Mouse (Mus musculus): ENCODE results near the gene Pnkp.

Gene Pnkp

GRCm38 (mm10) chr7:44857042-44857552 is at the start of gene Pnkp:
Gene Pnkp (plus strand): TSS chr7:44857139.
- peak; percentile 87 for DNase-seq (ENCODE audit: low spot score)

- DNase-seq (ENCODE audit: low spot score): no peak
Measured at GRCm38 (mm10) chr7:44808927-44809326, 48.0 kb upstream of the Pnkp start.

GRCm38 (mm10) chr7:44809466-44809865 is 47.5 kb upstream of the Pnkp start:
- DNase-seq (ENCODE audit: low spot score): no peak

DNA sequence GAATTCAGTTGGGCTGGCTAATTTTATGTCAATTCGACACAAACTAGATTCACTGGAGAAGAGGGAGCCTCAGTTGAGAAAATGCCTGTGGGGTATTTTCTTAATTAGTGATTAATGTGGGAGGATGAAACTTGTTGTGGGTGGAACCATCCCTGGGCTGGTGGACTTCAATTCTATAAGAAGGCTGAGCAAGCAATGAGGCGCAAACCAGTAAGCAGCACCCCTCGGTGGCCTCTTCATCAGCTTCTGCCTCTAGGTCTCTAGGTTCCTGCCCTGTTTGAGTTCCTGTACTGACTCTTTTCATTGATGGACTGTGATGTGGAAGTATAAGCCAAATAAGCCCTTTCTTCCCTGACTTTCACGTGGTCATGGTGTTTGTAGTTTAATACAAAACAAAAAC is 46.6 kb upstream of the Pnkp start:
- no peak for DNase-seq (ENCODE audit: low spot score)

GRCm38 (mm10) chr7:44810819-44811557 is 46.0 kb upstream of the Pnkp start:
- no peak for DNase-seq (ENCODE audit: low spot score)

DNA sequence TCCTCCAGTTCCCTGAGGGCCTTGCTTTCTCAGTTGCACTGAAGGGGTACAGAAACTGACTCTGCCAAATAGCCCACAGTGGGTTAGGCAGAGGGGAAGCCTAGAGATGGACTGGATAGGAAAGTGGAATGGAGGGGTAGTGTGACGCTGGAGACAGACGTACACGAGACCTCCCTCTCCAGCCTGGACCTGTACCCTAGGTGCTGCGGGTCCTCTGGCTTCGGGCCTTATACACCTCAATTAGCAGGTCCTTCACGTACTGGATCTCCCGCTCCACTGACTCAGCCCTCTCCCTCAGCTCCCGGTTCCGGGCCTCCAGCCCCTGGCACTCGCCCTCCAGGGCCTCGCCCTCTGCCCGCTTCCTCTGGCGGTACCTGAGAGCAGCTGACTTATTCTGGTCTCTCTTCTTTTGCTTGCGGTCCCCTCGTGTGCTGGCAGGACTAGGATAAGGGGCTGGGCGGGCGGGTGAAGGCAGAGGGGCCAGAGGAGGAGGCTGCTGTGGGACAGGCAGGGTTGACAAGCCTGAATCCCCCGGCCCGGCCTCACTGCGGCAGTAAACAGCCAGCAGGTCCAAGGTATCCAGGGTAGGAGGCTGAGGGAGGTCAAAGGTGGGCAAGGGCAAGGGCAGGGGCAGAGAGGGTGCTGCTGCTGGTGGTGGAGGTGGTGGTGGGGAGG is 44.2 kb upstream of the Pnkp start:
- DNase-seq (ENCODE audit: low spot score): no peak

DNA sequence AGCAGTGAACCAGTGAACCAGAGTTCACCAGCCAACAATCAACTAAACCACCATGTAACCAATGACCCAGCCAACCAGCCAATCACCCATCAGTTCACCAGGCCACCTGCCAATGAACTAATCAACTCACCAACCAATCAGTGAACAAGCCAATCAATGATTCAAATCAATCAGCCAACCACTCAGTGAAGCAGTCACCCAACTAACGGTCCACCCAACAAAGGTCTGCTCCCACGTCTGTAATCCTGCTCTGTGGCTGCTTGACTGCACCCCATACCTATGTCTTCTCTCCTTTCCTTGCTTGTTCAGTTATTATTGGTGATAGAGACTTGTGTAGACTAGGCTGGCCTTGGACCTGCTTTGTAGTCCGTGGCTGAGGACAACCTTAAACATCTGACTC is 43.0 kb upstream of the Pnkp start:
- no peak for DNase-seq (ENCODE audit: low spot score)

- no peak for DNase-seq (ENCODE audit: low spot score)
Measured at GRCm38 (mm10) chr7:44814423-44814822, 42.5 kb upstream of the Pnkp start.

- DNase-seq (ENCODE audit: low spot score): no peak
Measured at GRCm38 (mm10) chr7:44814952-44815553, 41.9 kb upstream of the Pnkp start.

DNA sequence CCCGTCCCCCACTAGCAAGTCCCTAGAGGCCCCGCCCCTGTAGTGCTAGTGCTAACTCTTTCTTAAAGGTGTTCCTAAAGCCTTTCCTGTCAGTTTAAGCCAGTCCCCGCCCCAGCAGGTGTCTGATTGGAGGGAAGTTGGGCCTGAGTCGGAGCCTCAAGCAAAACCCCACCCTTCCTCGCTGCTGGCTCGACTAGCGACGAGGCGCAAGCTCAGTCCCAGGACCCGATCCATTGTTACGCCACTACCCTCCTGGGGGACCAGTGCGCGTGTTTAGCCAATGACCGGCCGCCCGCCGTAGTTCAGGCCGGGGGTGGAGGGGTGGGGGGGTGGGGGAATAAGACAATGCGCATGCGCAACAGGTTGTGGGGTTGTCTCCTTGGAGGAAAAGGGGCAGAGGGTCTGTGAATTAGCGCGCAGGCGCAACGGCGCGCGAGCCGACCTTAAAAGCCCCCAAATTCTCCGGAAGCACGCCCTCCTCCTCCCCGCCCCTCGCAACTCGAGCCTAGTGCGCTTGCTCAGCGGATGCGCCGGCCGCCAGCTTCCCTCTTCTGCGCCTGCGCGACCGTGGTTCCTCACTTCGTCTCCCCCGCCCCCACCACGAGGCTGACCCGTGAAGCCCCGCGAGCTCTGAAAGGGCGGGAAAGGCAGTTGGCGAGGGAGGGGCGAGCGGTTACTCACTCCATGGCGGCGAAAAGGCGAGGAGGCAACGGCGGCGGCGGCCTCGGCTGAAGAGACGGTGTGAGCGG is 41.0 kb upstream of the Pnkp start, which contains the start of the genes Nup62 and Il4i1:
TSS of gene Nup62 (plus strand) at position 368 of the 749 bp plus-strand sequence.
TSS of gene Il4i1 (plus strand) at position 667 of the 749 bp plus-strand sequence.
- DNase-seq (ENCODE audit: low spot score): peak; percentile 96

GRCm38 (mm10) chr7:44816470-44817021 is 40.4 kb upstream of the Pnkp start, which contains the start of gene Atf5:
Gene Atf5 (minus strand): TSS chr7:44816658.
- DNase-seq (ENCODE audit: low spot score): peak; percentile 56

- DNase-seq (ENCODE audit: low spot score): no peak
Measured at GRCm38 (mm10) chr7:44817441-44817840, 39.5 kb upstream of the Pnkp start.

- DNase-seq (ENCODE audit: low spot score): peak; percentile 41
Measured at GRCm38 (mm10) chr7:44818164-44818563, 38.8 kb upstream of the Pnkp start.

GRCm38 (mm10) chr7:44818751-44819235 is 38.1 kb upstream of the Pnkp start:
- DNase-seq (ENCODE audit: low spot score): peak; percentile 69

GRCm38 (mm10) chr7:44819391-44819790 is 37.5 kb upstream of the Pnkp start:
- DNase-seq (ENCODE audit: low spot score): no peak

DNA sequence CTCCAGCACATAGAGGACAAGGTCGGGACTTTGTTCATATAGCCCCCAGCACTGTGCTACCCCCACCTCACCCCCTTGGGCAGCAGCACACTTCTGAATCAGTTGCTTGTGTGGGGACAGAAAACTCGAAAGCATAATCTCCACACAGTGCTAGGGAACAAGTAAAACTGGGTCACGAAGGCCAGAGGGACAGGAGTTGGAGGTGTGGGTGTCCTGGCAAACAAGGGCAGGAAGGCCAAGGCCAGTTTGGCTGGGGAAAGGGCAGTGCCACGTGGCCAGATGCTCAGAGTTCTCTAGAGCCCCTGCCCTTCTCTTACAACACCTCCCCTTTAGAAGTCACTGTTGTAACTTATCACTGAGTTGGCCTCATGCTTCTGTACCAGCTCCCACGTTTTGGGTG is 37.1 kb upstream of the Pnkp start:
- DNase-seq (ENCODE audit: low spot score): no peak

DNA sequence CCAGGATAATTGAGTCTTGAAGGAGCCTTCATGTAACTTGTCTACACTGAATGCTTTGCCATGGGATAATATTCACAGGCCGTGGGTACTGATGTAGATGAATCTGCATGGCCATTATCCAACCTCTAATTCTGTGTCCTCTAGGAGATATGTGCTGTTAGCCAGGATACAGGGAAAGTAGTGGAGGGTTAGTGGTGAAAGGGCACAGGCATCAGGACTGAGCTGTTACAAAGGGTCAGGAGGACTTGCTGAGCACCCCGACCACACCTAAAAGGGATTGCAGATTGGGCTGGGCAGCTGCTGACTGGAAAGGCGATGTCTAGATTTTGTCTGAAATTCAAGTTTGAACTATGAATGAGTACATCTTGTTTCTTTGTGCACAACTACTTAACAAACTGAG is 36.4 kb upstream of the Pnkp start:
- DNase-seq (ENCODE audit: low spot score): no peak

GRCm38 (mm10) chr7:44821666-44822448 is 35.1 kb upstream of the Pnkp start:
- no peak for DNase-seq (ENCODE audit: low spot score)

- no peak for DNase-seq (ENCODE audit: low spot score)
Measured at GRCm38 (mm10) chr7:44823409-44823808, 33.5 kb upstream of the Pnkp start.

DNA sequence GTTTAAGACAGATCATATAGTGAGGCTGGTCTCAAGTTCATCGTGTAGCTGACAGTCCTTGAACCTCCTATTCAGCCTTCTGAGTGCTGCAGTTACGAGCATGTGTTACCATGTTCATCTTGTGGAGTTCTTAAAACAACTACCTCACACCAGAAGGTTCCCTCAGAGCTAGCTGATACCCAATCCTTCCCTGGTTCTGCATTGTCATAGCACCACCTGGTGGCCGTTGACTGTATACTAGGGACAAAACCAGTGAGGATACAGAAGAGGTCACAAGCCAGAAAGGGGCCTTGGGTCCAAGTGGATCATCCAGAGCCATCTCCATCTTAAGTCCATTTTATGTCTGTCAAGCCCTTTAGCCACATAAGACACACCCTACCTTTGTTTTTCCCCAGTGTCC is 32.1 kb upstream of the Pnkp start:
- peak; percentile 76 for DNase-seq (ENCODE audit: low spot score)

GRCm38 (mm10) chr7:44826771-44827170 is 30.2 kb upstream of the Pnkp start:
- DNase-seq (ENCODE audit: low spot score): no peak

Data from adipocyte (in vitro differentiated cells).